Mouse (Mus musculus): Measurements from ENCODE around the gene Bud31.

DNA sequence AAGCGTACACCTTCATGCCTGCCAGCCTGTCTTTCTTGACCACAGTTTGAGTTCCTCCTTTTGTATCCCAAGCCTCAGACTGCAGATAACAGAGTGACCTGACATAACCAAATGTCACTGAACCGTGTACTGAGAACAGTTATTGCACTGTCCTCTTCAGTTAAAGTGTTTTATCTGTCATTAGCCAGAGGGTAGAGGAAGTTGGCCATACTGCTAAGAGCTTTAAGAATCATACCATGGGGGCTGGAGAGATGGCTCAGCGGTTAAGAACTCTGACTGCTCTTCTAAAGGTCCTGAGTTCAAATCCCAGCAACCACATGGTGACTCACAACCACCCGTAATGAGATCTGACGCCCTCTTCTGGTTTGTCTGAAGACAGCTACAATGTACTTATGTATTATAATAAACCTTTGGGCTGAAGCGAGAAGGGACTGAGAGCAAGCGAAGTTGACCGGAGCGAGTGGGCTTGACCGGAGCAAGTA is 41.8 kb upstream of the Bud31 start:
- TF ChIP-seq CTCF (IDR thresholded peaks at IDR 0.05): no peak
- no peak for TF ChIP-seq POLR2A (IDR thresholded peaks at IDR 0.05; ENCODE audit: insufficient read depth, low read depth, low read length)

Measured in heart, adult 2 months (tissue).